Mouse (Mus musculus): ENCODE measurements around the gene Il2rb. TPM values are rescaled to one million over a fixed set of nuclear protein-coding genes. Genes with fewer than 3 reads are reported as not detected.

The Il2rb gene
- polyA plus RNA-seq, 1 experiment: 63.5 TPM

GRCm38 (mm10) chr15:78502437-78503132 lies 7.5 kb upstream of the Il2rb start:
- 72% methylated on average over 18 of the region's 18 CpGs for WGBS

GRCm38 (mm10) chr15:78493401-78494010 lies 1.6 kb downstream of the Il2rb start:
- no peak for DNase-seq (ENCODE audit: low read depth in 1 of 2, low spot score in 2 of 2)
- TF ChIP-seq POLR2A (IDR thresholded peaks at IDR 0.05; ENCODE audit: low read depth, low read length) (no peak), CTCF (IDR thresholded peaks at IDR 0.05; ENCODE audit: extremely low read depth, insufficient read depth, insufficient read length, insufficient replicate concordance) (no peak)
- peaks cover 4% of the 10 kb centered on the region; the same call in 1 of the 2 replicates for H3K4me1 ChIP-seq (ENCODE audit: control insufficient read depth, insufficient read depth, insufficient read length)
- no peaks in the 10 kb centered on the region for H3K36me3 ChIP-seq (ENCODE audit: control insufficient read depth, insufficient read depth, low read length)
- no peaks in the 10 kb centered on the region for H3K27me3 ChIP-seq (ENCODE audit: control insufficient read depth, insufficient read depth, low read length)
- WGBS: 54% methylated on average over 10 of the region's 10 CpGs
- H3K27ac ChIP-seq (ENCODE audit: insufficient read depth, low read length): peak overlapping the region; percentile 82
- H3K4me3 ChIP-seq (ENCODE audit: extremely low read depth, insufficient read depth, insufficient read length): peak overlapping the region; percentile 55

More at GRCm38 (mm10) chr15:78502437-78503132, 7.5 kb upstream of the Il2rb start:
- H3K4me1 ChIP-seq (ENCODE audit: control insufficient read depth, insufficient read depth, insufficient read length): no peaks in the 10 kb centered on the region
- DNase-seq (ENCODE audit: low read depth in 1 of 2, low spot score in 2 of 2): no peak
- H3K27me3 ChIP-seq (ENCODE audit: control insufficient read depth, insufficient read depth, low read length): no peaks in the 10 kb centered on the region
- peak overlapping the region; percentile 63; the same call in 1 of the 2 replicates for H3K27ac ChIP-seq (ENCODE audit: insufficient read depth, low read length)
- no peaks in the 10 kb centered on the region for H3K36me3 ChIP-seq (ENCODE audit: control insufficient read depth, insufficient read depth, low read length)
- H3K4me3 ChIP-seq (ENCODE audit: extremely low read depth, insufficient read depth, insufficient read length): no peak overlapping the region
- TF ChIP-seq CTCF (IDR thresholded peaks at IDR 0.05; ENCODE audit: extremely low read depth, insufficient read depth, insufficient read length, insufficient replicate concordance) (no peak), POLR2A (IDR thresholded peaks at IDR 0.05; ENCODE audit: low read depth, low read length) (no peak)

DNA sequence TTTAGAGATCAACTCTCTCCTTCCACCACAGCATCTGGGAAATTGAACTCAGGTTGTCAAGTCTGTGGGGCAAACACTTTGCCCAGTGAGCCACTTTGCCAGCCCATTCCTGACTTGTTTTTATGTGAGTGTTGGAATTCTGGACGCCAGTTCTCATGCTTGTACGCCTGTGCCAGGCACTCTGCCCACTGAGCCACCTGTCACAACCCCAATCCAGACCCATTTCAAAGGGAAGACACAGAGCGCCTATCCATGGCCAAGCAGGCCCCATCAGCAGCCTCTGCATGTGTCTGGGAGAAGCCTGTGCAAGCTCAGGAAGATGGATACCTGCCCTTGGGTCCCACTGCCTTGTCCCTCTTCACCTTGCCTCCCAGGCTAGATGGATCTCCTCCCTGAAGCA lies 3.8 kb downstream of the Il2rb start:
- DNase-seq (ENCODE audit: low read depth in 1 of 2, low spot score in 2 of 2): no peak
- 94% methylated on average over 3 of the region's 3 CpGs for WGBS
- no peak overlapping the region for H3K4me3 ChIP-seq (ENCODE audit: extremely low read depth, insufficient read depth, insufficient read length)
- H3K4me1 ChIP-seq (ENCODE audit: control insufficient read depth, insufficient read depth, insufficient read length): peaks cover 4% of the 10 kb centered on the region; the same call in 1 of the 2 replicates
- H3K27ac ChIP-seq (ENCODE audit: insufficient read depth, low read length): no peak overlapping the region
- TF ChIP-seq CTCF (IDR thresholded peaks at IDR 0.05; ENCODE audit: extremely low read depth, insufficient read depth, insufficient read length, insufficient replicate concordance): no peak
- no peak for TF ChIP-seq POLR2A (IDR thresholded peaks at IDR 0.05; ENCODE audit: low read depth, low read length)
- no peaks in the 10 kb centered on the region for H3K36me3 ChIP-seq (ENCODE audit: control insufficient read depth, insufficient read depth, low read length)
- no peaks in the 10 kb centered on the region for H3K27me3 ChIP-seq (ENCODE audit: control insufficient read depth, insufficient read depth, low read length)

DNA sequence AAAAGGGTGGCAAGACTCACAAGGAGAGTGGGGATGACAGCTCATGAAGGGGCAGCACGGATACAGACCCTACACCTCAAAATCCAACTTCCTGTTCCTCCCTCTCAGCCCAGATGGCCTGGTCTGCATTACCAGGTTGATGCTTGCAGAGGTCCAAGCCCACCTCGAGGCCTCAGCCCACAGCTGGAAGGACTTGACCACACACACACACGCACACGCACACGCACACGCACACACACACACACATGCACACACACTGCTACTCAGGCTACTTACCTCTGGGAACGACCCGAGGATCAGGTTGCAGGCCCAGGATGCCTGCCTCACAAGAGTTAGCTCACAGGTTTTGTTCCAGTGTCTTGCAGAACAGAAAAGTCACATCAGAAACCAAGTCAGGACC lies 5.2 kb downstream of the Il2rb start:
- no peak for TF ChIP-seq CTCF (IDR thresholded peaks at IDR 0.05; ENCODE audit: extremely low read depth, insufficient read depth, insufficient read length, insufficient replicate concordance)
- no peak for TF ChIP-seq POLR2A (IDR thresholded peaks at IDR 0.05; ENCODE audit: low read depth, low read length)
- WGBS: 70% methylated on average over 8 of the region's 8 CpGs
- H3K27ac ChIP-seq (ENCODE audit: insufficient read depth, low read length): no peak overlapping the region

GRCm38 (mm10) chr15:78489248-78489647 lies 5.8 kb downstream of the Il2rb start:
- H3K27me3 ChIP-seq (ENCODE audit: control insufficient read depth, insufficient read depth, low read length): no peaks in the 10 kb centered on the region
- DNase-seq (ENCODE audit: low read depth in 1 of 2, low spot score in 2 of 2): no peak

More for the DNA sequence above, 5.2 kb downstream of the Il2rb start:
- Histone ChIP-seq H3K36me3 (ENCODE audit: control insufficient read depth, insufficient read depth, low read length) (no peaks in the 10 kb centered on the region), H3K4me3 (ENCODE audit: extremely low read depth, insufficient read depth, insufficient read length) (no peak overlapping the region), H3K4me1 (ENCODE audit: control insufficient read depth, insufficient read depth, insufficient read length) (peaks cover 4% of the 10 kb centered on the region; the same call in 1 of the 2 replicates), H3K27me3 (ENCODE audit: control insufficient read depth, insufficient read depth, low read length) (no peaks in the 10 kb centered on the region)
- DNase-seq (ENCODE audit: low read depth in 1 of 2, low spot score in 2 of 2): no peak

DNA sequence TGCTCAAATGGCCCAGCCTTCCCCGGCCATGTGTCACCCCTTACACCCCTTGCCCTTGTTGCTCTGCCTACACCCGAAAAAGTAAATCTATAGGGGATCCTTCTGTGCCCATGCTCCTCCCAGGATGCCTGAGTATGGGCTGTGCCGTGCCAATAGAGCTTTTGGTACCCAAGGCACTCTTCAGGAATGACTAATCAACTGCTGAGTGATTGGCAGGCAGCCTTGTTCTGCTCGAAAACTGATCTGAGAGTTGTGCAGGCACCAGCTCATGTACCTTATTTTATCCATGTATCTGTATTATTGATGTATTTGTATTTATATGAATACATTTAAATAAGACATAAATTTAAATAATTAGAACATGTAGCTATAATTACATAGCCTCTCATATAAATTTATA lies 8.0 kb downstream of the Il2rb start:
- Histone ChIP-seq H3K27me3 (ENCODE audit: control insufficient read depth, insufficient read depth, low read length) (no peaks in the 10 kb centered on the region), H3K4me3 (ENCODE audit: extremely low read depth, insufficient read depth, insufficient read length) (no peak overlapping the region), H3K4me1 (ENCODE audit: control insufficient read depth, insufficient read depth, insufficient read length) (no peaks in the 10 kb centered on the region), H3K36me3 (ENCODE audit: control insufficient read depth, insufficient read depth, low read length) (no peaks in the 10 kb centered on the region), H3K27ac (ENCODE audit: insufficient read depth, low read length) (no peak overlapping the region)
- TF ChIP-seq POLR2A (IDR thresholded peaks at IDR 0.05; ENCODE audit: low read depth, low read length): no peak
- no peak for TF ChIP-seq CTCF (IDR thresholded peaks at IDR 0.05; ENCODE audit: extremely low read depth, insufficient read depth, insufficient read length, insufficient replicate concordance)
- WGBS: 63% methylated on average over 4 of the region's 4 CpGs
- no peak for DNase-seq (ENCODE audit: low read depth in 1 of 2, low spot score in 2 of 2)

More at GRCm38 (mm10) chr15:78489248-78489647, 5.8 kb downstream of the Il2rb start:
- H3K4me1 ChIP-seq (ENCODE audit: control insufficient read depth, insufficient read depth, insufficient read length): no peaks in the 10 kb centered on the region
- no peaks in the 10 kb centered on the region for H3K36me3 ChIP-seq (ENCODE audit: control insufficient read depth, insufficient read depth, low read length)
- WGBS: 88% methylated on average over 3 of the region's 3 CpGs
- H3K4me3 ChIP-seq (ENCODE audit: extremely low read depth, insufficient read depth, insufficient read length): no peak overlapping the region
- TF ChIP-seq CTCF (IDR thresholded peaks at IDR 0.05; ENCODE audit: extremely low read depth, insufficient read depth, insufficient read length, insufficient replicate concordance) (no peak), POLR2A (IDR thresholded peaks at IDR 0.05; ENCODE audit: low read depth, low read length) (no peak)
- H3K27ac ChIP-seq (ENCODE audit: insufficient read depth, low read length): no peak overlapping the region

GRCm38 (mm10) chr15:78486564-78486963 lies 8.5 kb downstream of the Il2rb start:
- TF ChIP-seq CTCF (IDR thresholded peaks at IDR 0.05; ENCODE audit: extremely low read depth, insufficient read depth, insufficient read length, insufficient replicate concordance) (no peak), POLR2A (IDR thresholded peaks at IDR 0.05; ENCODE audit: low read depth, low read length) (no peak)
- no peaks in the 10 kb centered on the region for H3K4me1 ChIP-seq (ENCODE audit: control insufficient read depth, insufficient read depth, insufficient read length)
- 71% methylated on average over 1 of the region's 1 CpGs for WGBS

More at GRCm38 (mm10) chr15:78486564-78486963, 8.5 kb downstream of the Il2rb start:
- H3K27me3 ChIP-seq (ENCODE audit: control insufficient read depth, insufficient read depth, low read length): no peaks in the 10 kb centered on the region
- no peaks in the 10 kb centered on the region for H3K36me3 ChIP-seq (ENCODE audit: control insufficient read depth, insufficient read depth, low read length)
- H3K27ac ChIP-seq (ENCODE audit: insufficient read depth, low read length): no peak overlapping the region
- H3K4me3 ChIP-seq (ENCODE audit: extremely low read depth, insufficient read depth, insufficient read length): no peak overlapping the region
- DNase-seq (ENCODE audit: low read depth in 1 of 2, low spot score in 2 of 2): no peak
